Mouse (Mus musculus): ENCODE measurements around the gene Tns3. TPM values are rescaled to one million over a fixed set of nuclear protein-coding genes. Genes with fewer than 3 reads are reported as not detected.

Tns3 gene
- polyA plus RNA-seq, 1 experiment from 2014 or later, result 10.5 TPM

DNA sequence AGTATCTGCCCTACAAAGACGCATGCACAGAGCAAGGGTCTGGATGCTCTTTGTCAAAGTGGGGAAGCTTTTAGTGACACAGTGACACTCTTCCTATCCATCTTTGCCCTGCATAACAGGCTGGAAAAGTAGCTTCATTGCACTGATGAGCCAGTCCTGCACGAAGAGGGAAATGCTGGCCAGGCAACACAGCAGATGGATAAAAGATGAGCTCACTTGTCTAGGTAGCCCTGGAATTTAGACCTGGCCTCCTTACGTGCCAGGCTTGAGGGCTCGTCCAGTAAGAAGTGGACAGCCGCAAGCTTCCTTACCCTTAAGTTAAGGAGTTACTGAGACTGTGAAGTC, 239.1 kb downstream of the Tns3 start:
- no peak for TF ChIP-seq CTCF (IDR thresholded peaks at IDR 0.05; ENCODE audit: low read depth)
- Histone ChIP-seq H3K27ac (ENCODE audit: low read depth, low read length) (no peak overlapping the region), H3K9ac (ENCODE audit: low read depth, low read length) (no peak overlapping the region), H3K27me3 (replicated peaks; ENCODE audit: control insufficient read depth, insufficient read depth, low read length) (no peaks in the 10 kb centered on the region), H3K36me3 (ENCODE audit: control insufficient read depth, insufficient read depth) (peaks cover 8% of the 10 kb centered on the region), H3K4me2 (replicated peaks; ENCODE audit: low read depth) (no peak overlapping the region), H3K9me3 (ENCODE audit: control insufficient read depth) (no peaks in the 10 kb centered on the region), H3K4me3 (ENCODE audit: low read depth, low read length) (no peak overlapping the region), H3K4me1 (replicated peaks; ENCODE audit: control insufficient read depth, insufficient read depth, low read length) (no peaks in the 10 kb centered on the region)
- ATAC-seq, result no peak
- 80% methylated on average over 5 of the region's 5 CpGs for WGBS

DNA sequence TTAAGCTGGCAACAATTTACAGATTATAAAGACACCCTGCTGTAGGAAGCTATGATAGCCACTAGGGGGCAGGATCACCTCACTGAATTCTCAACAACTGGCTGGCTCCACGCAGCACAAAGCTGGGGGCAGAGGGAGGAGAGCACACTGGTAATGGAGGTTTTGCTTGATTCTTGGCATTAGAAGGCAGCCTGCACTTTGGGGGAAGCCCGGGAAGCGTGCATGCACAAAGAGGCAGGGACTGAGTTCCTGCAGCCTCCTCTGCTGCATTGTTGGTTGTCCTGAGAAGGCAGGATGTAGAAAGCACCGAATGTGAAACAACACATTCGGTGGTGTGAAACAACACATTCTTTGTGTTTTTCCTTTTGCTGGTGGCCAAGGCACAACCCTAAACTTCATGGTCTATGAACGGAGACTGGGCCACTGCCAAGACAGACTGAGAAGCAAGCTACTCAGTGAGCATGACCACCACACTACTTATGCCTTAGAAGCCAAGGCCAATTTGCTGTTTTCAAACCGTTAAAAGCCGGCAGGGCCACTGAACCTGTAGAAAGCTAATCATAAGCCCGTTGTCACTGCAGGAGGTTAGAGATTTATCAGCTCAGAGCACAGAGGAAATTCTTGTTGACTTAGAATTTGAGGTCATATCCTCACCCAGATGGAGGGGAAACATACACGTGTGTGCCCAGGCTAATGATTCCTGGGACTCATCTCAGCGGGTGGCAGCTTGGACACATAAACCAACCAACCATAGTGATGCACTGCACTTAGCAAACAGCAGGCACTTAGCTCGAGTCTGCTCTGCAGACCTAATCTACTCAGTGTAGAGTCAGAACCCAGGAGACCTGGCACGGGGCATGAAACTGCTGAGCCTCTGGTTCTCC, 239.8 kb downstream of the Tns3 start:
- peak; percentile 95 for TF ChIP-seq CTCF (IDR thresholded peaks at IDR 0.05; ENCODE audit: low read depth)
- Histone ChIP-seq H3K27me3 (replicated peaks; ENCODE audit: control insufficient read depth, insufficient read depth, low read length) (no peaks in the 10 kb centered on the region), H3K27ac (ENCODE audit: low read depth, low read length) (no peak overlapping the region), H3K4me1 (replicated peaks; ENCODE audit: control insufficient read depth, insufficient read depth, low read length) (no peaks in the 10 kb centered on the region), H3K36me3 (ENCODE audit: control insufficient read depth, insufficient read depth) (peaks cover 6% of the 10 kb centered on the region; the same call in 1 of the 2 replicates), H3K4me2 (replicated peaks; ENCODE audit: low read depth) (peak overlapping the region; percentile 35; the same call in 1 of the 2 replicates), H3K9ac (ENCODE audit: low read depth, low read length) (no peak overlapping the region), H3K4me3 (ENCODE audit: low read depth, low read length) (no peak overlapping the region), H3K9me3 (ENCODE audit: control insufficient read depth) (no peaks in the 10 kb centered on the region)
- WGBS, result 30% methylated on average over 13 of the region's 13 CpGs
- peak; percentile 69 for ATAC-seq

DNA sequence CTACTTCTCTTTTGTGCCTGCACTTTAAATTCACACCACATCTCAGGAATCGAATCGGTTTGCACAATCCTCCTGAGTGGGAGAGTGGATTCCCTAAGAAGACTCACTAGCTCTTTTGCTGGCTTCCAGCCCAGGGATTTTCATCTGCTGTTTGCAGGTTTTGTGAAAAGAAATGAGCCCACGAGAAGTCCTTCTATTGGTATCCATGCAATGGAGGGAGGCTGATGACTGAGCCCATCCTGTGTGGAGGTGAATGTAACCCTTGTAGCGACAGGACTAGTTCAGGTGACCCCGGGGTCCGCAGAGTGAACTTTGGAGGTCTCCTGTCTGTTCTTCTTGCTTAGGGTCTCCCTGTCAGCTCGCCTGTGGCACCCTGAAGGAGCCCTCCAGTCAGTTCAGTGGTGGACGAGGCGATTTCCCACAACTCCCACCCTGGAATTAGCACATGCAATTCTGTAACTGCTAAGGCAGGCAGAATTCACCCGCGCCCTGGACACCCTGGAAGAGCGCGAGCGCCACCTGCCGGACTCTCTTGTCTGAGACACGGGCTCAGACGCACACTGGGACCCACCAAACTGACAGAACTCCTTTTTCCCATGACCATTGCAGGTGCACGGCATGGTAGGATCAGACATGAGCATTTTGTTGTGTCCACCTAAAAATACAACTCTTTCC, 259.0 kb downstream of the Tns3 start:
- Histone ChIP-seq H3K27me3 (replicated peaks; ENCODE audit: control insufficient read depth, insufficient read depth, low read length) (no peaks in the 10 kb centered on the region), H3K27ac (ENCODE audit: low read depth, low read length) (no peak overlapping the region), H3K4me2 (replicated peaks; ENCODE audit: low read depth) (no peak overlapping the region), H3K9me3 (ENCODE audit: control insufficient read depth) (no peaks in the 10 kb centered on the region), H3K4me1 (replicated peaks; ENCODE audit: control insufficient read depth, insufficient read depth, low read length) (no peaks in the 10 kb centered on the region), H3K9ac (ENCODE audit: low read depth, low read length) (no peak overlapping the region), H3K4me3 (ENCODE audit: low read depth, low read length) (no peak overlapping the region), H3K36me3 (ENCODE audit: control insufficient read depth, insufficient read depth) (no peaks in the 10 kb centered on the region)
- 30% methylated on average over 18 of the region's 18 CpGs for WGBS
- peak; percentile 95 for TF ChIP-seq CTCF (IDR thresholded peaks at IDR 0.05; ENCODE audit: low read depth)
- no peak for ATAC-seq

DNA sequence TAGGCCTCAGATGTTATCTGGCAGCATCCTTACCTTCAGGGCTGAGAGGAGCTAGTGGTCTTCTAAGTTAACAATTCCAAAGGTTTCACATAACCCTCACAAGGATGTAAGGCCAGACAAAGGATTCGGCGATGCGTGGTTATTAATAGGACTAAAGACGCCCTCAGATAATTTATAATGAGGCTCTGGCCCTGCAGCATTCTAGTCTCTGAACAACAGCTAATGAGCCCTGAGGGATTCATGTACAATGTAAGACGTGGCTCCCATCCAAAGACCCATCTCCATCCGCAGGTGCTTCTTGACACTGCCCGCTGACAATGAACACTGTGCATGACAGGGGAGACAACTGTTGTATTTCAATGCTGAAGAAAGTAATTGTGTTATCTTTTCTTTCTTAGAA, 263.0 kb downstream of the Tns3 start:
- no peak for ATAC-seq
- WGBS, result 87% methylated on average over 7 of the region's 7 CpGs
- no peaks in the 10 kb centered on the region for H3K27me3 ChIP-seq (replicated peaks; ENCODE audit: control insufficient read depth, insufficient read depth, low read length)
- H3K36me3 ChIP-seq (ENCODE audit: control insufficient read depth, insufficient read depth), result no peaks in the 10 kb centered on the region
- no peak overlapping the region for H3K9ac ChIP-seq (ENCODE audit: low read depth, low read length)
- H3K9me3 ChIP-seq (ENCODE audit: control insufficient read depth), result no peaks in the 10 kb centered on the region
- H3K4me2 ChIP-seq (replicated peaks; ENCODE audit: low read depth), result no peak overlapping the region
- no peak overlapping the region for H3K4me3 ChIP-seq (ENCODE audit: low read depth, low read length)
- H3K4me1 ChIP-seq (replicated peaks; ENCODE audit: control insufficient read depth, insufficient read depth, low read length), result no peaks in the 10 kb centered on the region
- no peak overlapping the region for H3K27ac ChIP-seq (ENCODE audit: low read depth, low read length)
- TF ChIP-seq CTCF (IDR thresholded peaks at IDR 0.05; ENCODE audit: low read depth), result no peak

DNA sequence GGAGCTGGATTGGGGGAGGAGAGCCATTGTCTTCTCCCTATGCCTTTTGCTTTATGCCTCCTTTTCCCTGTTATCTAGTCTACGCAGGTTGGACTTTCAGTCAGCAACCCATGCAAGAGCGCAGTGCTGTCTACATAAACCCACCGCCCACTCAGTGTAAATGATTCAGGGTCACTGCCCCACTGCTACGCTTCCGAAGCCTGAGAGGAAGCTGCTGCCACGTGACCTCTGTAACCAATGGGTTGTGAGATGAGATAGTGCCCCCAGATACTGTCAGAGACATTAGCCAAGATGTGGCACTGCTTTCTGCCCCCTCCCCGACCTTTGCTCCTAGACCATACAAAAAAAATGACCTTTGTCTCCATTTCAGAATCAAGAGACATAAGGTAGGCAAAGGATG, 268.0 kb downstream of the Tns3 start:
- Histone ChIP-seq H3K9me3 (ENCODE audit: control insufficient read depth) (no peaks in the 10 kb centered on the region), H3K27me3 (replicated peaks; ENCODE audit: control insufficient read depth, insufficient read depth, low read length) (no peaks in the 10 kb centered on the region), H3K4me1 (replicated peaks; ENCODE audit: control insufficient read depth, insufficient read depth, low read length) (no peaks in the 10 kb centered on the region), H3K4me3 (ENCODE audit: low read depth, low read length) (no peak overlapping the region), H3K36me3 (ENCODE audit: control insufficient read depth, insufficient read depth) (no peaks in the 10 kb centered on the region), H3K9ac (ENCODE audit: low read depth, low read length) (no peak overlapping the region), H3K4me2 (replicated peaks; ENCODE audit: low read depth) (no peak overlapping the region), H3K27ac (ENCODE audit: low read depth, low read length) (no peak overlapping the region)
- 77% methylated on average over 7 of the region's 7 CpGs for WGBS
- no peak for ATAC-seq
- TF ChIP-seq CTCF (IDR thresholded peaks at IDR 0.05; ENCODE audit: low read depth), result no peak

DNA sequence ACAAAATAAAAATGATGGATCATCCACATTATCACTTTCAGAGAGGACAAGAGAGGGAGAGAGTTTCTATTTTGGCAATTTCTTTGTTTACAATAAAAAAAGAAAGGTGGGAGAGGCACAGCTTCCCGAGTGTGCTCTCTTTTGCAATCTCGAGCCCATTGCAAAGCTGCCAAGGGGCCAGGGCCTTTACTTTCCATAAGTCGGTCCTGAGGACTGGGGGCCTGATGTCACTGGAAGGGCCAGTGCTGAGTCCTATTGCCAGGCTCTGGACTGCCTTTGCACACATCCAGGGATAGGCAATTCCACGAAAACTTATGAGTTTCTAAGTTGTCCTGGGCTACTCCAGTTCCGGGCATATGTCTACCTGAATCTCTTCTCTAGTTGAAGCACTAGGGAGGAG, 272.8 kb downstream of the Tns3 start:
- Histone ChIP-seq H3K9ac (ENCODE audit: low read depth, low read length) (no peak overlapping the region), H3K27ac (ENCODE audit: low read depth, low read length) (no peak overlapping the region), H3K4me3 (ENCODE audit: low read depth, low read length) (no peak overlapping the region), H3K27me3 (replicated peaks; ENCODE audit: control insufficient read depth, insufficient read depth, low read length) (no peaks in the 10 kb centered on the region), H3K9me3 (ENCODE audit: control insufficient read depth) (no peaks in the 10 kb centered on the region), H3K4me2 (replicated peaks; ENCODE audit: low read depth) (no peak overlapping the region), H3K36me3 (ENCODE audit: control insufficient read depth, insufficient read depth) (no peaks in the 10 kb centered on the region), H3K4me1 (replicated peaks; ENCODE audit: control insufficient read depth, insufficient read depth, low read length) (no peaks in the 10 kb centered on the region)
- 64% methylated on average over 5 of the region's 5 CpGs for whole genome bisulfite sequencing
- no peak for ATAC-seq
- no peak for TF ChIP-seq CTCF (IDR thresholded peaks at IDR 0.05; ENCODE audit: low read depth)

Measured in intestine, postnatal 0 days (tissue).